Mouse (Mus musculus): Measurements from ENCODE around the gene Vmn2r93.

The Vmn2r93 gene

DNA sequence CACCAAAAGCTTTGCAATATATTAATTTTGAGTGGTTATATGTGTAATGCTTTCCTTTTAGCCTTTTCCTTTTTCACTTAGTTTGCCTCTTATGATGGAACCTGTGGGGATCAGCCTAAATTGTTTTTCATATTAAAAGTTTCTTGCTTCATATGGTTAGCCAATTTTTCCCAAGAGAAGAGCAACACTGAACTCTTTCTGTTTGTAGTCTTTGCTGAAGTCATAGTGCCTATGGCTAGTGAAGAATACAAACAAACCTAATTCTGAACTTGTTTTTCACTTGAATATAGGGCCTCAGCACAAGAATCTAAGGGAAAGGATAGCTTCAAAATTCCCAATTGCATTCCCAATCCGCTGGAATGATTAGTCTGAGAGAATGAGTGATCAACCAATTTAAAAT, at the start of gene Vmn2r93:
Gene Vmn2r93 (plus strand): TSS at position 301 of the 400 bp plus-strand sequence.
- no peak for DNase-seq (ENCODE audit: low spot score in 2 of 2)

DNA sequence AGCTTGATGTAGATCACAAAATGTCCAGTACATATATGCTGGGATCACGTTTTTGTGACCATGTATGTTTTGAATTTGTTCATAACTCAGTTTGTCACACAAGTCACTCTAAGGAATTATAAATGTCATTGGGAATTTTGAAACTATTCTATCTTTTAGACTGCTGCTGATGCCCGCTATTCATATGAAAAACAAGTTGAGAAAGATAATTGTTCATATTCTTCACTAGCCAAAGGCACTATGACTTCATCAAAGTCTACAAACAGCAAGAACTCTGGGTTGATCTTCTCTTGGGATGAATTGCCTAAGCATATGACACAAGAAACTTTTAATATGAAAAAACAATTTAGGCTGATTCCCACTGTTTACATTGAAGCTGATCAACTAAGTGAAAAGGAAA, 20.2 kb upstream of the Vmn2r93 start, which contains the start of gene Vmn2r94:
Gene Vmn2r94 (minus strand): TSS at position 101 of the 400 bp plus-strand sequence.
- no peak for DNase-seq (ENCODE audit: low spot score in 2 of 2)

- DNase-seq (ENCODE audit: low spot score in 2 of 2) = no peak
Observed at GRCm38 (mm10) chr17:18323031-18323430, 25.1 kb downstream of the Vmn2r93 start.

- DNase-seq (ENCODE audit: low spot score in 2 of 2) = no peak
Observed at GRCm38 (mm10) chr17:18360007-18360406, 62.1 kb downstream of the Vmn2r93 start.

- no peak for DNase-seq (ENCODE audit: low spot score in 2 of 2)
Observed at GRCm38 (mm10) chr17:18360602-18361001, 62.7 kb downstream of the Vmn2r93 start.

Data from left cerebral cortex, adult 9 months (tissue).